Mouse (Mus musculus) intestine, embryonic 16.5 days (tissue): ENCODE data around the gene Znhit3. TPM values are rescaled to one million over a fixed set of nuclear protein-coding genes. Genes with fewer than 3 reads are reported as not detected.

Experiments used
- ATAC-seq: fragments of 200-750 bp; cut with Nextera tagmentation; 2 replicates; pipeline ENCODE4 v1.8.0; 2017; ENCODE audit warnings: moderate TSS enrichment, moderate library complexity
- H3K27ac ChIP-seq: fragments of 300-500 bp; sonication (generic); 2 replicates; pipeline ENCODE4 v1.5.1; 2014; ENCODE audit warnings: mild to moderate bottlenecking, low read length
- H3K27me3 ChIP-seq: fragments of 300-500 bp; sonication (generic); replicated peaks from 2 replicates; pipeline ENCODE4 v1.6.1; 2014; ENCODE audit warnings: low read length, control low read depth, mixed read lengths; ENCODE audit not compliant: control insufficient read depth, insufficient read depth
- H3K36me3 ChIP-seq: fragments of 300-500 bp; sonication (generic); 2 replicates; pipeline ENCODE4 v1.6.1; 2014; ENCODE audit warnings: low read length, control low read depth; ENCODE audit not compliant: control insufficient read depth, insufficient read depth
- H3K4me1 ChIP-seq: fragments of 300-500 bp; sonication (generic); 2 replicates; pipeline ENCODE4 v1.6.1; 2014; ENCODE audit warnings: low read length, control low read depth, mixed read lengths; ENCODE audit not compliant: control insufficient read depth, insufficient read depth
- H3K4me2 ChIP-seq: fragments of 300-500 bp; sonication (generic); 2 replicates; pipeline ENCODE4 v1.6.1; 2014; ENCODE audit warnings: low read depth, low read length, control low read depth
- H3K4me3 ChIP-seq: fragments of 300-500 bp; sonication (generic); 2 replicates; pipeline ENCODE4 v1.5.1; 2014; ENCODE audit warnings: mild to moderate bottlenecking, low read length
- H3K9ac ChIP-seq: fragments of 300-500 bp; sonication (generic); 2 replicates; pipeline ENCODE4 v1.6.1; 2014; ENCODE audit warnings: low read depth, low read length
- H3K9me3 ChIP-seq: fragments of 300-500 bp; sonication (generic); 2 replicates; pipeline ENCODE4 v1.6.1; 2016; ENCODE audit warnings: low read length, control low read depth; ENCODE audit not compliant: control insufficient read depth
- WGBS: fragments of 180-500 bp; shearing (Covaris S2); extraction: QIAGEN DNeasy Blood & Tissue Kit; methylation state at CpG from one replicate; pipeline ENCODE4 v1.1.7; 2014; 5-methylcytosine and 5-hydroxymethylcytosine counted together
- polyA plus RNA-seq: library from polyadenylated mRNA; unstranded; fragments of >200 nt; fragmentation: Nextera tagmentation; extraction: Ambion mirVana; gene quantifications from 2 replicates; pipeline ENCODE4 v1.2.1, GENCODE M21; 2015

Znhit3 gene
- polyA plus RNA-seq, 1 experiment from 2014 or later = 49.6 TPM

- H3K9ac ChIP-seq = peak within 1 kb of the TSS; percentile 24; the same call in 1 of the 2 replicates
- H3K27ac ChIP-seq = no peak within 1 kb of the TSS
- H3K4me1 ChIP-seq = peaks cover 13% of the 10 kb centered on the region
- peak within 1 kb of the TSS; percentile 33 for H3K4me3 ChIP-seq
- H3K4me2 ChIP-seq = peak within 1 kb of the TSS; percentile 49
- no peaks in the 10 kb centered on the region for H3K36me3 ChIP-seq
- WGBS = under 1% methylated on average over 49 of the region's 49 CpGs
- H3K27me3 ChIP-seq = peaks cover 35% of the 10 kb centered on the region
- ATAC-seq = no peak
- H3K9me3 ChIP-seq = no peaks in the 10 kb centered on the region
These were observed 41.6 kb upstream of the Znhit3 start, which contains the start of gene Car4 for GRCm38 (mm10) chr11:84957591-84958270. Gene Car4, plus strand, starts transcription at chr11:84957786.

DNA sequence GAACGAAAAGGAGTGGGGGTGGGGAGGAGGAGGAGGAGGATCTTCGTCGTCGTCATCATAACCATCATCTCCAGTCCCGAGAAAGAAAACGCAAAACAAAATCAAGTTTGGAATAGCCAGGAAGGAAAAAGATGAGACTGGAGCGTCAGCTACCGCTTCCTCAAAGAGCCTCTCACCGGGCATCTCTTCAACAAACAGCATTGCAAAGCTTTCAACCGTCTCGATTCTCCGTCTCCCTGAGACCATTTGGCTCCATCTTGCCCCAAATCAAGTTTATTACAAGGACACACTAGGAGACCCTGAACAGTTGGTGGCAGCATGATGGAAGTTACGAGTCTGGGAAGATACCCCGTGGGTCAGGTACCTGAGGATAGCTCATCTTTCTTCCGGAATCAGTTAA lies 41.0 kb upstream of the Znhit3 start:
- Histone ChIP-seq H3K4me3 (peak overlapping the region; percentile 33), H3K4me2 (peak overlapping the region; percentile 49), H3K9me3 (no peaks in the 10 kb centered on the region), H3K27me3 (peaks cover 35% of the 10 kb centered on the region), H3K27ac (no peak overlapping the region), H3K4me1 (peaks cover 13% of the 10 kb centered on the region), H3K36me3 (no peaks in the 10 kb centered on the region), H3K9ac (peak overlapping the region; percentile 24; the same call in 1 of the 2 replicates)
- 4% methylated on average over 15 of the region's 15 CpGs for WGBS
- no peak for ATAC-seq

DNA sequence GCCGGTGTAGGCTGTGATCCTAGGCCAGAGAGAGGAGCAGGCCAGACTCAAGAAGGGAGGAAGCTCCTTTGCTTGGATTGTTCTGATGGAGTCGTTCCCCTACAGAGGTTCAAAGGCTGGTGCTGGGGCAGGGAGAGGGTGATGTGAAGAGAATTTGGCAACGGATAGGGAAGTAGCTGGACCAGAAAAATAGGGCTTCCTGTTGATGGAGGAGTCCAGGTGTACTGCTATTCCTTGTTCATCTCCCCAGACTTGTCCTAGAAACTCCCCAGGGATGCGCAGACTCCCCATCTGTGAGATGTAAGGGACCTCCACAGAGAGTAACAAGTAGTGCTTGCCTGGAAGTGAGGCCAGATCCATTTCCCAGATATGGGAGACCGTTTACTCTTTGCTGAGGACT lies 40.2 kb upstream of the Znhit3 start:
- no peaks in the 10 kb centered on the region for H3K9me3 ChIP-seq
- ATAC-seq = no peak
- no peak overlapping the region for H3K4me3 ChIP-seq
- no peak overlapping the region for H3K9ac ChIP-seq
- no peak overlapping the region for H3K4me2 ChIP-seq
- no peaks in the 10 kb centered on the region for H3K36me3 ChIP-seq
- peaks cover 35% of the 10 kb centered on the region for H3K27me3 ChIP-seq
- H3K4me1 ChIP-seq = peaks cover 13% of the 10 kb centered on the region
- WGBS = 27% methylated on average over 5 of the region's 5 CpGs
- no peak overlapping the region for H3K27ac ChIP-seq

DNA sequence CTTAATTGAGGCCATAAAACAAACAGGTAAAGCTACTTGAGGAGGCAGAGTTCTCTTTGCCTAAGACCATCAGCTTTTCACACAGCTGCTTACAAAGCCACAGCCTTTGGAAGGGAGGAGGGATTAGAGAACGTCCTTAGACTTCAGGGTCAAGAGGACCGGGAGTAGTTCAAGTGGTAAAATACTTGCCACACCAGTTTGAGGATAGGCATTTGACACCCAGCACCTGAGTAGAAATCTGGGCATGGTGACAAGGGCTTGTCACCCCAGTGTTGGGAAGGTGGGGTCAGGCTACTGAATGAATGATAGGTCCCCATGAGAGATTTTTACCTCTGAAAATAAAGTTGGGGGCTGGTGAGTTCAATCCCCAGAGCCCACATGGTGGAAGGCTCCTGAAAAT lies 36.4 kb upstream of the Znhit3 start:
- ATAC-seq = 0 out of 2 replicates have a peak, but pooled peaks have one; percentile 44
- no peak overlapping the region for H3K4me2 ChIP-seq
- H3K9me3 ChIP-seq = no peaks in the 10 kb centered on the region
- H3K9ac ChIP-seq = no peak overlapping the region
- no peak overlapping the region for H3K4me3 ChIP-seq
- 28% methylated on average over 2 of the region's 2 CpGs for WGBS
- H3K4me1 ChIP-seq = peaks cover 2% of the 10 kb centered on the region; the same call in 1 of the 2 replicates
- H3K27ac ChIP-seq = no peak overlapping the region
- H3K36me3 ChIP-seq = no peaks in the 10 kb centered on the region
- H3K27me3 ChIP-seq = peaks cover 16% of the 10 kb centered on the region

GRCm38 (mm10) chr11:84948526-84948925 lies 32.4 kb upstream of the Znhit3 start:
- WGBS = 38% methylated on average over 3 of the region's 3 CpGs
- ATAC-seq = no peak

DNA sequence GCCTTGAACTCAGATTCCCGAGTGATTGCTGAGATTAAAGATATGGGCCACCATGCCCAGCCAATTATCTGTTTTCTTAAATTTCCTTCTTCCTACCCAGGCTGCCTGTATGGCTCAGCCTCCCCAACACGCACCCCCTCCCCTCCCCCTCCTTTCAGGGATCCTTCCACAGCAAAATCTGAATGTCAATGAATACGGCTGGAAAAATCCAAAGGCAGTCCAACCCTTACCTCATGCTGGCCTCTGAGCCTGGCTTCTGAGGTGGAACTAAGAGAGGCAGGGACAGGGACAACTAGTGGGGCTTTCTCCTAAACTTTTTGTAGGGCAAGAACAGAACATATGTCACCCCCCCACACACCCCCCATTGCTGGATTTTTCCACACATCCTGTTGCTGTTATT lies 31.9 kb upstream of the Znhit3 start:
- Histone ChIP-seq H3K27me3 (peaks cover 4% of the 10 kb centered on the region; the same call in 1 of the 2 replicates), H3K4me2 (no peak overlapping the region), H3K4me3 (no peak overlapping the region), H3K27ac (no peak overlapping the region), H3K9ac (no peak overlapping the region), H3K4me1 (no peaks in the 10 kb centered on the region), H3K36me3 (no peaks in the 10 kb centered on the region), H3K9me3 (no peaks in the 10 kb centered on the region)
- no peak for ATAC-seq
- WGBS = 57% methylated on average over 3 of the region's 3 CpGs

More at GRCm38 (mm10) chr11:84948526-84948925, 32.4 kb upstream of the Znhit3 start:
- H3K9ac ChIP-seq = no peak overlapping the region
- H3K36me3 ChIP-seq = no peaks in the 10 kb centered on the region
- H3K9me3 ChIP-seq = no peaks in the 10 kb centered on the region
- no peak overlapping the region for H3K4me3 ChIP-seq
- no peaks in the 10 kb centered on the region for H3K4me1 ChIP-seq
- no peak overlapping the region for H3K27ac ChIP-seq
- H3K27me3 ChIP-seq = peaks cover 4% of the 10 kb centered on the region; the same call in 1 of the 2 replicates
- no peak overlapping the region for H3K4me2 ChIP-seq

- WGBS = 70% methylated on average over 6 of the region's 6 CpGs
- H3K36me3 ChIP-seq = no peaks in the 10 kb centered on the region
- H3K27ac ChIP-seq = no peak overlapping the region
- no peak overlapping the region for H3K4me3 ChIP-seq
- no peak for ATAC-seq
- H3K9me3 ChIP-seq = no peaks in the 10 kb centered on the region
- H3K27me3 ChIP-seq = peaks cover 4% of the 10 kb centered on the region; the same call in 1 of the 2 replicates
- no peaks in the 10 kb centered on the region for H3K4me1 ChIP-seq
- no peak overlapping the region for H3K9ac ChIP-seq
- no peak overlapping the region for H3K4me2 ChIP-seq
These were observed 31.0 kb upstream of the Znhit3 start for GRCm38 (mm10) chr11:84947206-84947605.

GRCm38 (mm10) chr11:84945841-84946240 lies 29.7 kb upstream of the Znhit3 start:
- Histone ChIP-seq H3K9me3 (no peaks in the 10 kb centered on the region), H3K4me3 (no peak overlapping the region), H3K4me1 (no peaks in the 10 kb centered on the region), H3K27me3 (peaks cover 4% of the 10 kb centered on the region; the same call in 1 of the 2 replicates), H3K27ac (no peak overlapping the region), H3K9ac (no peak overlapping the region), H3K4me2 (no peak overlapping the region), H3K36me3 (no peaks in the 10 kb centered on the region)
- peak; percentile 40 for ATAC-seq
- WGBS = 47% methylated on average over 3 of the region's 3 CpGs

GRCm38 (mm10) chr11:84944639-84945435 lies 28.7 kb upstream of the Znhit3 start:
- H3K4me3 ChIP-seq = no peak overlapping the region

More at GRCm38 (mm10) chr11:84944639-84945435, 28.7 kb upstream of the Znhit3 start:
- no peak for ATAC-seq
- Histone ChIP-seq H3K9me3 (no peaks in the 10 kb centered on the region), H3K36me3 (no peaks in the 10 kb centered on the region), H3K27me3 (peaks cover 4% of the 10 kb centered on the region; the same call in 1 of the 2 replicates), H3K4me2 (no peak overlapping the region), H3K9ac (no peak overlapping the region), H3K4me1 (no peaks in the 10 kb centered on the region), H3K27ac (no peak overlapping the region)
- WGBS = 2% methylated on average over 12 of the region's 12 CpGs
